Mouse (Mus musculus): ENCODE data around the gene Olfr862. TPM values are rescaled to one million over a fixed set of nuclear protein-coding genes. Genes with fewer than 3 reads are reported as not detected.

Gene Olfr862
- not detected for total RNA-seq (2022)

DNA sequence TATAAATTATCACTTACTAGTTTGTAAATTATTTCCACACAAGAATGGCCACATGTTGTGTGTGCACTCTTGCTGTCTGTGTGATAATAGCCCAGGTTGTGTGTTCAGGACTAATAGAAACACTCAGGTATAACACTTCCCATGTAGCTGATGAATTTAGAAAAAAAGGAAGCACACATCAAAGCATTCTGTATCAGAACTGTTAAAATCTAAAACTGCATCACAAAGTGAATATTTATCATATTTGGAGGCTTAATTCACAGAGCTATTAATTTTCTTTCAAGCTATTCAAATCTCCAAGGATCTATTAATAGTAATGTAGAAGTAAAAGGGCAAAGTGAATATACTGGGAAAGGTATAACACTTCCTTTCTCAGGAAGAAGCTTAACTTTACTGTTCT lies at the start of gene Olfr862:
TSS of gene Olfr862 (minus strand) at position 101 of the 400 bp plus-strand sequence.
- no peak for DNase-seq (ENCODE audit: low spot score in 2 of 2)

DNA sequence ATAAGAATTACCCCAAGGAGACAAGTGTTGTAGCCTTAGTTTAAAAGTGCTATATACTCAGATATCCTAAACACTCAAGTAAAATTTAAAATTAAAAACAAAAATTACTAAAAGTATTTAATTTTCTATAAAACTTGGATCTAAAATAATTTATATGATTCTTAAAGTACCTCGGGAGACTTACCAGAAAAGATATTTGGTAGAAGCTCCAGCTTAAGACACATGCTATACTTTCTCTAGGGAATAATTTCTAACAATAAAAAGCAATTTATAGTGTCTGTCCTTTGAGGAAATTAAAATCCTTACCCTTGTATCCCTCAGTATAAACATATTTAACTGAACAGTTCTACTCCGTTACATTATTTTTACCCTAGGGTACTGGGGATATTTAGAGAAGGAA lies 28.8 kb upstream of the Olfr862 start, which contains the start of gene Olfr77:
TSS of gene Olfr77 (plus strand) at position 301 of the 400 bp plus-strand sequence.
- no peak for DNase-seq (ENCODE audit: low spot score in 2 of 2)

DNA sequence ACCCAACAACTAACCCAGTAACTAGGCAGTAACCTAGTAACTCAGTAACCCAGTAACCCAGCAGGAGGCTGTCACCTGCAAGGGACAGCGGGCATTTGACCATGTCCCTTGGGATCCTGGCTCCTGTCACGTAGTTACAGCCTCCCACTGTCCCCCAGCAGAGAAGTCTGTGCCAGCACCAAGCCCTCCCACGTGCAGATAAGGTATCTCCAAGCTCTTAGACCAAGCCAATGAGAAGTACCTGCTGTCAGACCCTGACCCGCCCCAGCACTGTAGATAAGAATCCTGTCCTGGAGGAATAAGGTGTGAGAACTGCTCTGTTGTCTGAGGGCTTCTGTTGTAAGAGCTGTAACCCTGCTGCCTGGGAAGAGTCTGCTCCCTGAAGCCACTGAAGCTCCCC lies 23.4 kb upstream of the Olfr862 start:
- no peak for DNase-seq (ENCODE audit: low spot score in 2 of 2)

DNA sequence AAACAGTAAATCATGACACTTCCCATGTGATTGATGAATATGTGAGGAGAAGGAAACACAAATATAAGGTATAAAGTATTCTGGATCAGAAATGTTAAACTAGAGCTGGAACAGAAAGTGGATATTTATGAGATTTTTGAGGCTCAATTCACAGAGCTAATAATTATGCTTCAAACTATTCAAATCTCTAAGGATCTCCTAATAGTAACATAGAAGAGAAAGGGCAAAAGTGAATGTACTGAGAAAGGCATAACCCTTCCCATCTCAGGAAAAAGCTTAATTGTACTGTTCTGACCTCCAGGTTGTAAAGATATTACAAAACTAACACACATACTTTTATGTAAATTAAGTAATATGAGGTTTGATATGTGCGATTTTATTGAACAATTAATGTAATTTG lies 38.2 kb downstream of the Olfr862 start, which contains the start of gene Olfr860:
TSS of gene Olfr860 (minus strand) at position 101 of the 400 bp plus-strand sequence.
- DNase-seq (ENCODE audit: low spot score in 2 of 2), result no peak

Other genes with a start within 250 kb of the Olfr862 start
- gene Olfr857, start 178.6 kb downstream of the Olfr862 start, total RNA-seq (2022), result not detected
- gene Olfr58, start 107.7 kb downstream of the Olfr862 start, total RNA-seq (2022), result not detected
- not detected for gene Olfr859, start 83.1 kb downstream of the Olfr862 start, total RNA-seq (2022)
- gene Olfr860, start 38.3 kb downstream of the Olfr862 start, total RNA-seq (2022), result not detected
- not detected for gene Olfr77, start 28.9 kb upstream of the Olfr862 start, total RNA-seq (2022)
- gene Olfr866, start 140.0 kb upstream of the Olfr862 start, total RNA-seq (2022), result not detected
- gene Olfr867, start 169.6 kb upstream of the Olfr862 start, total RNA-seq (2022), result not detected
- not detected for gene Olfr868, start 210.6 kb upstream of the Olfr862 start, total RNA-seq (2022)
- not detected for gene Olfr869, start 241.0 kb upstream of the Olfr862 start, total RNA-seq (2022)

Measured in gastrocnemius, adult 8-10 months (tissue).